Mouse (Mus musculus) neutrophil, adult 5-6 weeks (primary cell): ENCODE measurements at regions not wholly inside any gene's neighbourhood (a gene's known extent, or its start where the extent isn't known, plus 50 kb on each side); places are given as distances from the start of the nearest gene placed in this dataset.

Source experiments
- ATAC-seq: fragments of 151-379, 151-347 bp; 2 replicates; pipeline ENCODE4 v1.8.0; 2017; ENCODE audit warnings: mild to moderate bottlenecking, moderate TSS enrichment; ENCODE audit not compliant: insufficient number of reproducible peaks, poor library complexity, low FRiP score, severe bottlenecking; ENCODE audit errors: extremely low read depth

DNA sequence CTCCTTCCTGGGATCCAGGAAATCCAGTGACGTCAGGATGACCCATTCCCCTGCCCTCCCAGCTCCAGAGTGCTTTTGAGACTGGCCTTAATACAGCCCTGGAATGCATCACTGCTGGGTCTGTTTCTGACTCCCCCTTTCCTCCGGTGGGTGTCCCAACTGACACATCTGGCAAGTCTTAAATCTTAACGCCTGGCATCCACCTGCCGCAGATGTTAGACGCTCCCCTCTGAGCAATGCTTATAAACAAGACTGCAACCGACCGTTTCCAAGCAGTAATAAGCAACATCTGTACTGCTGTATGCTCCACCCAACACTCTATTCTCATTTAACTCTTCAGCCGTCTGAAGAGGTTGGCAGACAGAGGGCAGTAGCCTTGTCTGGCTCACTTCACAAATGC is 161.7 kb upstream of the Prok2 start:
- ATAC-seq = no peak

DNA sequence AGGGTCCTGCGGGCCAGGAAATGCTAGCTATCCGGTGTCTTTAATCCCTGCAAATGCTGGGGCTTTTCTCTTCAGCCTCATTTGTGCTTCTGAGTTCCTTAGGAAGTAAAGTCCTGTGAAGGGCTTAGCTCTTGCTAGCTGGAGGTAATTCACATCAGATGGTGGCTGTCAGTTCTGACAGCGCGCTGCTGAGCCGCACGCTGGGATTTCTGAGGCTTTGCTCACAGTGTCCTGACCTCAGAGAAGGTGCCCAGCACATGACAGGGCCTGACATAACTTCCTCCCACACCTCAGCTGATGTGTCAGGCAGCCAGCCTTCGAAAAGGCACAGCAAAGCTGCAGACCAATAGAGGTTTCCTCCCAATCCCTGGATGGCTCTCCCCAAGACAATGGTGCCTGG is 158.6 kb upstream of the Prok2 start:
- no peak for ATAC-seq

DNA sequence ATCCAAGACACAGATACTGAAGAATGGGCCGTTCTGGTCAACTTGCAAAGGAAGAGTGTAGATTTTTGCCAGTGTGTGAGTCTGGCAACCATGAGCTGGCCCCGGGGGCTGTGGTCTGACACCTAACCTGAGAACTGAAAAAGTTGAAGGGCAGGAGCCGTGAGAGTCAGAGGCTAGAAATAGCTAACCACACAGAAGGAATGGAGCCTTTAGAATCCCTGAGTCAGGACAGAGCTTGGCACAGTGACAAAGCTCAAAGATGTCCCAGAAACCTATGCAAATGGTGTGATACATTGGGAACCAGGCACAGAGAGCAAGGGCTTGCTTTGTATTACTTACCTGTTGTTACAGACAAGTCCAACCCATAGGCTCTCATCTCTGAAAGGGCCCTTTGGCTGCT is 157.9 kb upstream of the Prok2 start:
- no peak for ATAC-seq

DNA sequence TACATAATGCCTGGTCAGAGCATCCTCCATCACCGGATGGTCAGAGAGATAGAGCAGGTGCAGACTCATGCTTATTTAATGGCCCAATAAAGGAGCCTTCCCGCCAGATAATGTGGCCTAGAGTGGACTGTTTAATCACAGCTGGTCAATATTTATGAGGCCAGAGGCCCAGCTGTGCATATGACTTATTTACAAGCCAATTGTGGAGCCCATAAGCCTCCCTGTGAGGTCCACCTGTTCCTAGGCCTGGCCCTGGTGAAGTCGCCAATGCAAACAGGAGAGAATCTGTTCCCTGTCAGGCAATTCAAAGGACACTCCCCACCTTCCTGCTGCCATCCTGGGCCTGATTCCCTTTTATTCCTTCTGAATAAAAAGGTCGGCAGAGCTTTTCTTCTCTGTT is 155.4 kb upstream of the Prok2 start:
- no peak for ATAC-seq

DNA sequence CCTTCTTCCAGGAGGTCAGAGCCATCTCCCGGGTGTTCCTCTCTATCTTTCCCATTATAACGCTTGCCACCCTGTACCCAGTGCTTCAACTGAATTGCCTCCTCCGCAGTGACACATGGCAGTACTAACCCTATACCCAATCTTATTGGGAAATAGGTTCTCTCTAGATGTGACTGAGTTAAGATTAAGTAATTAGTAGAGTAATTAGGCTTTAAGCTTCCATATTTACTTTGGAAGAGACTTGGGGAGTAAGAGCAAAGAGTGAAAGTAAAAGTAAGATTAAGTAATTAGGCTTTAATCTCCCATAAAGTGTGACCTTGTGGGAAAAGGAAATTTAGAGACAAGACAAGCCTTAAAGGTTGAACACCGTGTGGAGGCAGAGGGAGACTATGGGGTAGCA is 148.7 kb upstream of the Prok2 start:
- no peak for ATAC-seq

DNA sequence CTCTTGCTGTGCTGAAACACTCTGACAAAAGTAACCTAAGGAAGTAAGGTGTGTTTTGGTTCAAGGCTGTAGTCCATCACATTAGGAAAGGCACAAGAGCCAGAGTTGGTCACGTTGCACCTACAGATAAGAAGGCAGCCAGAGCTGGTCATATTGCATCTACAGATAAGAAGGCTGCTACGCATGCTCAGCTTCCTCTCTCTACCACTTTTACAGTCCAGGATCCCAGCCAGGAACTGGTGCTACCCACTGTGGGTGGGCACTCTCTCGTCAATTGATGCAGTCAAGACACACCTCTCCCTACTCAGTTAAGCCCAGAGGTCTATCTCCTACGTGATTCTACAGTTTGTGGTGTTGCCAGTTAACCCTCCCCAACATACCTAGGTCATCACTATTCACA is 147.8 kb upstream of the Prok2 start:
- ATAC-seq = no peak

DNA sequence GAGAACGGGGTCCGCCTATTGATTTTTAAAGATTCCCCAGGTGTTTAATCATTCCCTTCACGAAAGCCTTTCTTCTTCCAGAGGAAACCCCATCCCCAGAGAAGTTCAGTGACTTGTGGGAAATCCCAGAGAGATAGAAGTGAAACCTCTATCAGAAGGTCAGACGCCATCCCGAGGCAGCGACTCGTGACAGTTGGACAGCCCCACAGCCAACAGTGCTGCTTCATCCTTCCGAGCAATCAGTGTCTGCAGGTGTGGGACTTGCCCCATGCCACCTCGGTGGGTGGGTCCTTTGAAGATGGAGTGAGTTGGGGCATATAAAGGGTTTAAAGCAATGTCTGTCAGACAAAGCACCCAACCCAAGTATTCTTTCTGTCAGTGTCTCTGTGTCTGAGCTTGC is 139.9 kb upstream of the Prok2 start:
- no peak for ATAC-seq

DNA sequence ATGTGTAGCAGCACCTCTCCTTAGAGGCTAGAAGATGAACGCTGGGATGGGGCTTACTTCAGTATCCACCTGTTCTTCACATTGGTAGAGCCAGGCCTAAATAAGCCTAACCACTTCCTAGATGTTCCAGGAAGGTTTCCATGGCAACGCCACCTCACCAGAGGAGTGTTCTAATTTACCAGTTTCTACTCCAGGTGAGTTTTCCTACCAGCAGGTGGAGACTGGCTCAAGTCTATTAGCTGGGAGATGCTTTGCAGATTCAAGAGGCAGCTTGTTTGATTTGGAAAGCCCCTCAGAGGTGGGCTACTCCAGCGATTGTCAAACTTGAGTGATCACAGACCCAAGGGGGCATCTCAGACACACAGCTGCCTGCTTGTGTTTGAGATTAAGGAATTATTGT is 138.8 kb upstream of the Prok2 start:
- no peak for ATAC-seq

DNA sequence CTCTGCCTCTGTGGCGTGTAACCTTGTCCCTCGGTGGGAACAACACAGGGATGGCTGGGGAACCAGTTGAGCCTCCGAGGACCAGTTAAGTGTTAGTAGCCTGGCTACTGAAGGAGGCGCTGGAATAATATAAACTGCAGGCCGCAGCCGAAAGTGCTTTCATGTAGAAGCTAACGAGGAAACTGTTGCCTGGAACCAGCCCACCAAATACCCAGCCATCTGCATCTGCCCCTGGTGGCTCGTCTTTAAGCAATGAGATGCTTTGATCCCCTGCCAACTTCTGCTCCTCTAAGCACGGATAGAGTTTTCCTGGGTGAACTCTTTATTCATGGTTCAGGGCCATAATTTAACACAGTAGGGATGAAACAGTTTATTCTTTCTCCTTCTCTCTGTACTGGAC is 137.2 kb upstream of the Prok2 start:
- no peak for ATAC-seq

DNA sequence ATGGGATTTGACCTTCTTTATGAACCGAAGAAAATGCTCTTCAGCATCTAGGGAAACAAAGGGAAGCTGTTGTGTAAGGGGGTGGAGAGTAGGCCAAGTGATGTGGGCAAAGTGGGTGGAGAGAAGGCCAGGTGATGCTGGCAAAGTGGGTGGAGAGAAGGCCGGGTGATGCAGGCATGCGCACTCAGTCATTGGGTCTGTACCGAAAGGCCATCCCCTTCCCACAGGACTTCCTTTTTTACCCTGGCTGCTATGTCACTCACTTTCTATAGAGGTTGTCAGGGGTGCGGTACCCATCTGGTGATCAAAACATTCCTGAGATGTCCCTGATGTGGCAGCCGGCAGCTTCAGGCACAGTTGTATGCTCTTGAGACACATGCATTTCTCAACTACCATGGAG is 131.2 kb upstream of the Prok2 start:
- no peak for ATAC-seq

DNA sequence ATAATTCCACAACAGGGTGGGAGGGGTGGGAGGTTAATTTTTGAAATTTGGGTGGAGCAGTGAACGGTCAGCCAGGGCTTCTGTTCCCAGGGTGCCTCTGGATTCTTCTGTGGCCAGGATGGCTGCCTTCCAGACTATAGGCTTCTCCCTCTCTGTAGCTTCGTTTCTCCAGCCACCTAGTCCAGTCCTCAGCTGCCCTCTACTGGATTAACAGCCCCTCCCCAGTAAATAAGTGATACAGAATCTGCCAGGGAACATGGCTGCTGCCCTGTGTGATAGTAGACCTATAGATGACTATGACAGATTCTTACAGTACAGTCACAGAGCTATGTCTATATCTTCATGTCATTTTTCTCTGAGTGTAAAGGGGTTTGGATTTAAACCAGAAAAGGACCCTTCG is 127.5 kb upstream of the Prok2 start:
- ATAC-seq = no peak

DNA sequence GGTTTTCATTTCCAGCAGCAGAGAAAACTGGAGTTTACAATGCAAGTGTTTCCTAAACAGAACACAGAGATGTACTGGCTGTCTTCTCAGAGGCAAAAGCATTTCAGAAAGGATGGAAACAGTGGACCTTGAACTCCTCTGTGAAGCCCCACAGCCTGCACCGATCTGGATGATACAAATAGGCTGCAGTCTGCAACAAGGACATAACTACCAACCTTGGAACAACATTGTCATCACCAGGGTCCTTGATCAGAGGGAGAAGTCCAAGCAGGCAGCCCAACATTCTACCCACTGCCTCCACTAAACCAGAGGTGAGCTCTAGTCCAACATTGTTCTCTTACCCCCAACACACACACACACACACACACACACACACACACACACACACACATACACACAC is 124.5 kb upstream of the Prok2 start:
- no peak for ATAC-seq

DNA sequence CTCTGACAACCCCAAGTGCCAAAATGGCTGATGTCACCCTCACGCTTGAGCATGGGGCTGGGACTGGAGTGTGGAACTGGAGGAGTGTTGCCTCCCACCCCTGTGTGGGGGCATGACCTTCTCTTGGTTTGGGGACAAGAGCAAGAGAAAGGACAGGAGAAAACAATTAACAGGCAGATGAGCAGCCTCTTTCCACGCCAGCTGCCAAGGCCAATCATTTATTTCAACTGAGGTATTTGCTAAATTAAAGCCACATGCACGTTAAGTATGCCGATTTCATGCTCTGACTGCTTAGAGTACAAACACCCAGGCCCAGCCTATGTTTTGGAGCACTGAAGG is 119.3 kb upstream of the Prok2 start:
- no peak for ATAC-seq

DNA sequence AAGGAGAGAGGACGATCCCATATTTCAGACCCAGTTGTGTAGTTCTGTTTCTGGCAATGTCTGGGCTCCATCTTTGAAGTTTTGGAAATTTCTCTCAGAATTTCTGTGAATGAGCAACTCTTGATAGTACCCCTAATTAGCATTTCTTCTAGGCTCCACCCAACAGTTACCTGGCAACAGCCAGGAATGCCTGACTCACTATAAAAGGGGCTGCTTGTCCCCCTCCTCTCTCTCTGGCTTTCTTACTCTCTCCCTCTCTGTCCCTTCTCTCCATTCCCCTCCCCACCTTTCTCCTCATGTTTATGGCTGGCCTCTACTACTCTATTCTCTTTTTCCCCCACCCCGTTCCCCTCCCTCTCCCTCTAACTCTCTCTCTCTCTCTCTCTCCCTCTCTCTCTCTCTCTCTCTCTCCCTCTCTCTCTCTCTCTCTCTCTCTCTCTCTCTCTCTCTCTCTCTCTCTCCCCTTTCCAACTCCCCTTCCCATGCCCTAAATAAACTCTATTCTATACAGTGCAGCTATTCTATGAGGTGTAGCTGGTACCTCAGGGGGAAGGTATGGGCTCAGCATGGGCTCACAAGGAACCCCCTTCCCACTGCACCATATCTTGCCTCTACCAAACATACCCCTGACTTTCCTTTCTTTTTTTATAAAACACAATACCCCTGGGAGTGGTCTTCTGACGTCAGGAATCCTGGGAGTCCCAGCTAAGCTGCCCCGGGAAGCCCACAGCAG is 118.7 kb upstream of the Prok2 start:
- ATAC-seq = no peak

DNA sequence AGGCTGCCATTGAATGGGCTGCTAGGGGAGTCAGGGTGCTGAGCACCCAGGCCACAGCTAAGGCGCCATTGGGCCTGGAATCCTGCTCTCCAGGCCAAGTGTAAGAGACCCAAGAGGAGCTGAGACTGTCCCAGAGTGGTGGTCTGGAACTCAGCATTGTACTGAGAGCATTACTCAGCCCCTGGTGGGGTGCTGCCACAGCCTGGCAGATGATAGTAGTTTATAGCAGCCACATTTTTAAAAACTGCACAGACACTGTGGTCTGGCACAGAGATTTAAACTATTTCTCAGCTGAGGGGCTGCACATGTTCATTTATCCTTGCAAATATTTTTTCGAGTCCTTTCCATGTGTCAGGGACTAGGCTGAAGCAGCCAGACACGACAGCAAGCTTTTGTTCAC is 117.3 kb upstream of the Prok2 start:
- no peak for ATAC-seq

DNA sequence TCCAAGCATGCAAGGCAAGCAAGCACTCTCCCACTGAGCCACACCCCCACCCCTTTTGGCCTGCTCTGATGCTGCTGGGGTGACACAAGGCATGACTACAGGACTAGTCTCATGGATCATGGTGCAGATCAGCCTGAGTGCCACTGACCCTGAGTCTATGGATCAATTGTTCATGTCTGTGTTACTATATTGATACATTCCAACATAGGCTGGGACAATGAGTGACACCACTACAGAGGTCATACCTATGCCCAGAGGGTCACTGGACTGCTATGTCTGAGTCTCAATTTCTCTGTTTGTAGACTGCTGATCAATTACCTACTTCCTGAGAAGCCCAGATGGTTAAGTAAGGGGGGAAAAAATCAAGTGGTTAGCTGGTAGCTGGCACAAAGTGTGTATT is 116.5 kb upstream of the Prok2 start:
- no peak for ATAC-seq

DNA sequence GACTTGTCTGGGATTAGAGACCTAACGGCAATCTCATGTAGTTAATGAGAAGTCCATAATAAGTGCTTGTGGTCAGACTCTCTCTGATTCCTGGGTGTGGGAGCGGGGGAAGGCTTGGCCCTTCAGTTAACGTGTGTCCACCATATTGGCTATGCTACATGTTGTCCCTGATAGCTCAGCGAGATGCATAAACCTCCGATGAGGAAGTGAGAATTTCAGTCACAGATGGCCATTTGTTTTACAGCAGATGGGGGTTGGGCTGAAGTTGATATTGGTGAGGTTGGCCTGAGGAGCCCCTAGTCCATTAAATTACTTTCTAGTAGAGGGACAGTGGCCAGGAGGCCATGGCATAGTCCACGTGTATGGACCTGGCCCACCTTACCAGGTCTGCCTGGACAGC is 114.6 kb upstream of the Prok2 start:
- ATAC-seq = no peak

DNA sequence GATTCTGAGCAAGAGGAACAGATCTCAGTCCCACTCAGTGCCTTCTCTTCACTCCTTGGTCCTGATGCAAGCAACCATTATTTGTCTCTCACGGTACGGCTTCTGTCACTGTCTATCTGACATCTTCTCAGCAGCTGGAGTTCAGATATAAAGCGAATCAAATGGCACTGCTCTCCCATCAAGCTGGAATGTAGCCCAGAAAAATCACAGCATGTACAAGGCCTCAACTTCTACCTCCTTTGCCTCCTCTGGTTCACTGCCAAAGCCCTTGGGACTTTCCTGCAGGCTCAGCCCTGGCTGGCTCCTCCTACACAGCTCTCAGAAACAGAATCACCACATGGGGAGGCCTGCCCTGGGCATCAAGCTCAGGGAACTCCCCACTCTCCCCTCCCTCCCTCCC is 107.1 kb upstream of the Prok2 start:
- no peak for ATAC-seq

DNA sequence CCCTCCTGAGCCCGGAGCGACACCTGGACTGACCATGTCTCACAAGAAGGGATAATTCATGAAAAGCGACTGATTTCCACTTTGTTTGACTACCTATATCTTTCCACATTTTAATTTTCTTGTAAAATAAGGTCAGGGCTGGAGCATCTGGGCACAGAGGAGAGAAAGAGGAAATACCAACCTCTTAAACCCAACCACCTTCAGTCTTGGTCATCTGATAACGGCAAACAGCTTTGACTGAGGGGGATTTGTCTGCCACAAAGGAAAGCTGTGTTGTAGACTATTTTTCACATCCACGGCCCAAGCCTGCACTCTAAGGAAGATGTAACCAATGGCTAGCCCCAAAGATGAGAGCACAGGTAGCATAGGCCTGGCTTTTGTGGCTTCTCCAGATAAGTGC is 101.4 kb upstream of the Prok2 start:
- ATAC-seq = no peak

DNA sequence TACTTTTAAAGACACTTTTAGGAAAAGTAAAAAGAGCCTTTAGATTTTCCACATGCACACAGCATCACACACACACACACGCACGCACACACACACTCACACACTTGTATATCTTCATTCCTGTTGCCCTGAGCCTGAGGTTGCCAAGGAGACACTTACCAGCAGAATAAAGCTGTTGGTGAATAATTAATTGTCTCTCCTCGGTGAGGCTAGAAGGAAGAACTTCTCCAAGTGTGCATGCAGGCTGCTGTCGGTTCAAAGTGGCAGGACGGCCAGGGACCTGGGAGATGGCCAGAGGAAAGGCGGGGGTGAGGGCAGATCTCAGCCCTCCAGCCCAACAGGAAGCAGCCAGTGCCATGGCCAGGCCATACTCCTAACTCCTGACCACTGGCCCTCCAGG is 98.6 kb upstream of the Prok2 start:
- no peak for ATAC-seq

DNA sequence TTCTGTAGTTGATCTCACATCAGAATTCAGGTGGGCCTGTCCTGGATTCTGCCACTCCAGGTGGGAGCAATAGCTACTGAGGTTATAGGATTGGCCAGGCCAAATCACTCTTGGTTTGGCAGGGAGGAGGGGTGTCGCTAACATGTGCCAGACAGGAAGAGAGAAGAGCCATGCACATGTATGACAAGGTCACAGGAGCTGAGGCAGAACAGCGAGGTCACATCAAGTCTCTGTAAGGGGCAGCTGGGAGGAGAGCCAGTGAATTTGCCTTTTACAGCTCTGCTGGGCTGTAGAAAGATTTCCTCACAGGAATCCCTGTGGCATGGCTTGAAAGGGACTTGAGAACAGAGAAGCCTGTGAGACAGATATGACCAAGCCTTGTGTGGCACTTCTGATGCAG is 96.3 kb upstream of the Prok2 start:
- no peak for ATAC-seq
